Mouse (Mus musculus) heart, postnatal 0 days (tissue): ENCODE data around the gene Rbm3.

Experiments
- CTCF ChIP-seq: IDR thresholded peaks from 2 replicates; pipeline ENCODE4 v1.5.1; 2016; ENCODE audit warnings: antibody characterized with exemption, control low read depth, low read depth
- EP300 ChIP-seq: IDR thresholded peaks from 2 replicates; pipeline ENCODE4 v1.6.1; 2016; ENCODE audit warnings: antibody characterized with exemption, low read depth

- no peak for TF ChIP-seq CTCF
- no peak for TF ChIP-seq EP300
Observed at GRCm38 (mm10) chrX:8105019-8105418, 40.7 kb downstream of the Rbm3 start.
